Mouse (Mus musculus): Measurements from ENCODE around the gene Cog3. TPM values are rescaled to one million over a fixed set of nuclear protein-coding genes. Genes with fewer than 3 reads are reported as not detected.
A peak's percentile ranks its signal among the peaks of the same experiment; 100 is the strongest.
"Not testable (repeated sequence)": the region's sequence is repeated elsewhere in the genome, so short reads cannot be mapped to it uniquely, and the experiment has no call there.

The Cog3 gene
- total RNA-seq, 1 experiment = 11.2 TPM

DNA sequence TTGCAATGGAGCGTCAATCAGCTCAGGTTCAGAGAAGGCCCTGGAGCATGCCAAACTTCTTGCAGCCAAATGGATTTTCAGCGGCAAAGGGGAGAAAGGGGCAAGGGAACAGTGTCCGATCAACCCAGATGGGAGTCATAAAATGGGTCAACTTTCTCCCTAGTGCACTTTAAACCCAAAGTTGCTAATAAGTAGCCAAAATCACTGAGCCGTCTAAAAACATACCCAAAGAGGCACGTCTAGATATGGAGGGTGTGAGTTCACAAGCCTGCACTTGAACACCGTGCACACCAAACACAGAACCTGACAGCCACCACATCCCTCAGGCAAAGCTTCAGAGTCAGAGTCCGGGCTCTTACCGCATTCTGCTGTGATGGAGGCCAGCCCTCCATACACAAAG is 22.3 kb upstream of the Cog3 start:
- in situ Hi-C loops (cut with MboI; ENCODE audit: low sequenced_read_pairs in 2 of 2, unreplicated experiment in 2 of 2) = no loop called here
- no peak for DNase-seq (ENCODE audit: low read depth, low spot score)
- Histone ChIP-seq H3K9me3 (ENCODE audit: control insufficient read depth, insufficient read depth, low read depth, low read length) (no peaks in the 10 kb centered on the region), H3K4me1 (ENCODE audit: control insufficient read depth in 2 of 2, insufficient read depth in 2 of 2, low read length in 2 of 2, poor library complexity in 1 of 2) (0 out of 4 replicates have a peak, but pooled peaks cover 0 to 3% of the 10 kb centered on the region in 2 experiments), H3K9ac (ENCODE audit: insufficient read depth, low read depth, low read length, poor library complexity, severe bottlenecking) (no peak overlapping the region), H3K36me3 (ENCODE audit: control insufficient read depth, insufficient read depth, low read length, poor library complexity, severe bottlenecking) (peaks cover 8% of the 10 kb centered on the region; the same call in 1 of the 2 replicates), H3K27ac (ENCODE audit: insufficient read depth, low read depth, low read length, poor library complexity, severe bottlenecking) (no peak overlapping the region), H3K4me3 (ENCODE audit: insufficient read depth in 1 of 2, low read depth in 1 of 2, low read length in 2 of 2, poor library complexity in 1 of 2, severe bottlenecking in 1 of 2) (no peak overlapping the region)
- TF ChIP-seq ZNF384 (IDR thresholded peaks at IDR 0.05; ENCODE audit: low read depth, low read length) = no peak
- no peak for TF ChIP-seq ZC3H11A (IDR thresholded peaks at IDR 0.05; ENCODE audit: borderline replicate concordance, low read depth, low read length)
- TF ChIP-seq MAFK (IDR thresholded peaks at IDR 0.05; ENCODE audit: insufficient read depth, low read depth, low read length) = no peak
- no peak for TF ChIP-seq CHD2 (IDR thresholded peaks at IDR 0.05; ENCODE audit: low read depth, low read length)
- TF ChIP-seq HCFC1 (IDR thresholded peaks at IDR 0.05; ENCODE audit: borderline replicate concordance, insufficient read depth, low read length) = no peak

DNA sequence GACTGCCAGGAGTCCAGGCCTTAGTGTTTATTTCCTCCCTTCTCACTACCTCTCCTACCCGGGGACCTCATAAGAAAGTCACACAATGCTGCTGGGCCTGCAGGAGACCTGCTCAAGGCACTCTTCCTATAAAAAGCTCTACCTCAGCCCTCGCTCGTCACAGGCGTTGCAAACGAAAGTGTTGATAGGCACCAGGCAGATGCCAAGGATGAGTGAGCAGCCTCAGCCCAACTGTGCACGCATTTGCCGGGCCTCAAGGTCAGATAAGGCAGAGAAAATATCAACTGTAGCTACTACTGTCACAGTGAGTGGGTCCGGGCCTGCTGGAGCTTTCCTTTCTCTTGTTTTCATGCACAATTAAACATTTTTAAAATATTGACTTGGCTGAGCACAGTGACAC is 19.1 kb upstream of the Cog3 start:
- no peak for TF ChIP-seq MAFK (IDR thresholded peaks at IDR 0.05; ENCODE audit: insufficient read depth, low read depth, low read length)
- TF ChIP-seq HCFC1 (IDR thresholded peaks at IDR 0.05; ENCODE audit: borderline replicate concordance, insufficient read depth, low read length) = no peak
- TF ChIP-seq ZNF384 (IDR thresholded peaks at IDR 0.05; ENCODE audit: low read depth, low read length) = no peak
- TF ChIP-seq CHD2 (IDR thresholded peaks at IDR 0.05; ENCODE audit: low read depth, low read length) = no peak
- TF ChIP-seq ZC3H11A (IDR thresholded peaks at IDR 0.05; ENCODE audit: borderline replicate concordance, low read depth, low read length) = no peak
- Histone ChIP-seq H3K4me1 (ENCODE audit: control insufficient read depth in 2 of 2, insufficient read depth in 2 of 2, low read length in 2 of 2, poor library complexity in 1 of 2) (0 out of 4 replicates have a peak, but pooled peaks cover 0 to 3% of the 10 kb centered on the region in 2 experiments), H3K9me3 (ENCODE audit: control insufficient read depth, insufficient read depth, low read depth, low read length) (no peaks in the 10 kb centered on the region), H3K36me3 (ENCODE audit: control insufficient read depth, insufficient read depth, low read length, poor library complexity, severe bottlenecking) (peaks cover 8% of the 10 kb centered on the region; the same call in 1 of the 2 replicates), H3K27ac (ENCODE audit: insufficient read depth, low read depth, low read length, poor library complexity, severe bottlenecking) (no peak overlapping the region), H3K9ac (ENCODE audit: insufficient read depth, low read depth, low read length, poor library complexity, severe bottlenecking) (no peak overlapping the region), H3K4me3 (ENCODE audit: insufficient read depth in 1 of 2, low read depth in 1 of 2, low read length in 2 of 2, poor library complexity in 1 of 2, severe bottlenecking in 1 of 2) (no peak overlapping the region)
- in situ Hi-C loops (cut with MboI; ENCODE audit: low sequenced_read_pairs in 2 of 2, unreplicated experiment in 2 of 2) = no loop called here
- no peak for DNase-seq (ENCODE audit: low read depth, low spot score)

DNA sequence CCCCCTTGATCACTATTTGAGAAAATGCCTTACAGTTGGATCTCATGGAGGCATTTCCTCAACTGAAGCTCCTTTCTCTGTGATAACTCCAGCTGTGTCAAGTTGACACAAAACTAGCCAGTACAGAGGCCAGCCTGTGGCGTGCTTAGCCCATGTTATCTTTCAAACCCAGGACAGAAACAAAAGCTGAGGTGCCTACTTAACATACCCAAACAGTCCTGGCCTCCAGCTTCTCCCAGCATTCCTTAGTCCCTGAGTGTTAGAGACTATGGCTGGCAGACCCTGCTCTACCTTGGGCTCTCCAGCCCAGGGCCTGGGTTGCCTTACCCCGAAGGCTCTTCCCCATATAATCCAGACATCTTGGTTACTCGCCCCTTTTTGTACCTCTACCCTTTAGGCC is 18.1 kb upstream of the Cog3 start:
- in situ Hi-C loops (cut with MboI; ENCODE audit: low sequenced_read_pairs in 2 of 2, unreplicated experiment in 2 of 2); H3K27ac ChIP-seq (ENCODE audit: insufficient read depth, low read depth, low read length, poor library complexity, severe bottlenecking); DNase-seq (ENCODE audit: low read depth, low spot score); H3K9me3 ChIP-seq (ENCODE audit: control insufficient read depth, insufficient read depth, low read depth, low read length); H3K4me3 ChIP-seq (ENCODE audit: insufficient read depth in 1 of 2, low read depth in 1 of 2, low read length in 2 of 2, poor library complexity in 1 of 2, severe bottlenecking in 1 of 2); H3K4me1 ChIP-seq (ENCODE audit: control insufficient read depth in 2 of 2, insufficient read depth in 2 of 2, low read length in 2 of 2, poor library complexity in 1 of 2); H3K36me3 ChIP-seq (ENCODE audit: control insufficient read depth, insufficient read depth, low read length, poor library complexity, severe bottlenecking); H3K9ac ChIP-seq (ENCODE audit: insufficient read depth, low read depth, low read length, poor library complexity, severe bottlenecking): not testable (repeated sequence)

DNA sequence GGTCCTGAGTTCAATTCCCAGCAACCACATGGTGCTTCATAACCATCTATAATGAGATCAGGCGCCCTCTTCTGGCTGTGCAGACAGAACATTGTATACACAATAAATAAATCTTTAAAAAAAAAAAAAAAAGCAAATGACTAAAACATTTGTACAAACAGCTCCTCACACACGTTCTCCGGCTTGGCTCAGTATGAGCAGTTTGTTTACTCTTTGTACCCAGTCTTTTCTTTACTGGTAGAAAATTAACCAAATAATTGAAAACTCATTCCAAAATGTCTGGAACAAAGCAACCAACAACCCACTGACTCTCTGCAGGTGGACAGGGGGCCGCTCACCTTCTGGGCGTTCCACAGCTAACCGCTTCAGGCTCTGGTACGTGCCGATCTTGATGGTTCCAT is 16.8 kb upstream of the Cog3 start:
- H3K36me3 ChIP-seq (ENCODE audit: control insufficient read depth, insufficient read depth, low read length, poor library complexity, severe bottlenecking) = peaks cover 11% of the 10 kb centered on the region
- DNase-seq (ENCODE audit: low read depth, low spot score) = no peak
- in situ Hi-C loops (cut with MboI; ENCODE audit: low sequenced_read_pairs in 2 of 2, unreplicated experiment in 2 of 2) = no loop called here
- H3K27ac ChIP-seq (ENCODE audit: insufficient read depth, low read depth, low read length, poor library complexity, severe bottlenecking) = no peak overlapping the region
- no peaks in the 10 kb centered on the region for H3K9me3 ChIP-seq (ENCODE audit: control insufficient read depth, insufficient read depth, low read depth, low read length)
- no peaks in the 10 kb centered on the region for H3K4me1 ChIP-seq (ENCODE audit: control insufficient read depth in 2 of 2, insufficient read depth in 2 of 2, low read length in 2 of 2, poor library complexity in 1 of 2)
- H3K9ac ChIP-seq (ENCODE audit: insufficient read depth, low read depth, low read length, poor library complexity, severe bottlenecking) = no peak overlapping the region
- TF ChIP-seq CHD2 (IDR thresholded peaks at IDR 0.05; ENCODE audit: low read depth, low read length) (no peak), ZNF384 (IDR thresholded peaks at IDR 0.05; ENCODE audit: low read depth, low read length) (peak; percentile 68)
- no peak overlapping the region for H3K4me3 ChIP-seq (ENCODE audit: insufficient read depth in 1 of 2, low read depth in 1 of 2, low read length in 2 of 2, poor library complexity in 1 of 2, severe bottlenecking in 1 of 2)

GRCm38 (mm10) chr14:75769334-75769733 is 15.0 kb upstream of the Cog3 start:
- no peak overlapping the region for H3K4me3 ChIP-seq (ENCODE audit: insufficient read depth in 1 of 2, low read depth in 1 of 2, low read length in 2 of 2, poor library complexity in 1 of 2, severe bottlenecking in 1 of 2)
- peaks cover 8% of the 10 kb centered on the region for H3K36me3 ChIP-seq (ENCODE audit: control insufficient read depth, insufficient read depth, low read length, poor library complexity, severe bottlenecking)
- no peak for TF ChIP-seq CHD2 (IDR thresholded peaks at IDR 0.05; ENCODE audit: low read depth, low read length)
- TF ChIP-seq ZC3H11A (IDR thresholded peaks at IDR 0.05; ENCODE audit: borderline replicate concordance, low read depth, low read length) = no peak
- TF ChIP-seq MAFK (IDR thresholded peaks at IDR 0.05; ENCODE audit: insufficient read depth, low read depth, low read length) = no peak
- no peak for TF ChIP-seq HCFC1 (IDR thresholded peaks at IDR 0.05; ENCODE audit: borderline replicate concordance, insufficient read depth, low read length)
- TF ChIP-seq ZNF384 (IDR thresholded peaks at IDR 0.05; ENCODE audit: low read depth, low read length) = no peak
- in situ Hi-C loops (cut with MboI; ENCODE audit: low sequenced_read_pairs in 2 of 2, unreplicated experiment in 2 of 2) = no loop called here
- no peak for DNase-seq (ENCODE audit: low read depth, low spot score)
- no peaks in the 10 kb centered on the region for H3K9me3 ChIP-seq (ENCODE audit: control insufficient read depth, insufficient read depth, low read depth, low read length)
- H3K27ac ChIP-seq (ENCODE audit: insufficient read depth, low read depth, low read length, poor library complexity, severe bottlenecking) = no peak overlapping the region
- no peaks in the 10 kb centered on the region for H3K4me1 ChIP-seq (ENCODE audit: control insufficient read depth in 2 of 2, insufficient read depth in 2 of 2, low read length in 2 of 2, poor library complexity in 1 of 2)
- no peak overlapping the region for H3K9ac ChIP-seq (ENCODE audit: insufficient read depth, low read depth, low read length, poor library complexity, severe bottlenecking)
